Mouse (Mus musculus): ENCODE results near the gene Apold1.
A peak's percentile ranks its signal among the peaks of the same experiment; 100 is the strongest.

- TF ChIP-seq POLR2A (IDR thresholded peaks at IDR 0.05; ENCODE audit: control insufficient read depth, extremely low read depth, insufficient read depth, low read length, poor library complexity) (peak; percentile 66), CTCF (IDR thresholded peaks at IDR 0.05; ENCODE audit: borderline replicate concordance, control insufficient read depth, extremely low read depth, insufficient read depth, low read length, poor library complexity) (peak; percentile 99)
These were observed 29.7 kb downstream of the Apold1 start, which contains the start of gene Ddx47 for GRCm38 (mm10) chr6:135011048-135011733.
